Mouse (Mus musculus) spleen, adult 2 months (tissue): Measurements from ENCODE around the gene Cdh20. TPM values are rescaled to one million over a fixed set of nuclear protein-coding genes. Genes with fewer than 3 reads are reported as not detected.
A peak's percentile ranks its signal among the peaks of the same experiment; 100 is the strongest.

Source experiments
- DNase-seq, 2 experiments: peaks; one replicate each; pipeline versions ENCODE4 v3.0.0 to v3.0.0-alpha.2; 2012 to 2021; ENCODE audit warnings: low spot score in 2 of 2, low read depth in 1 of 2
- H3K27ac ChIP-seq: fragments of 200-500 bp; 2 replicates; pipeline ENCODE4 v1.5.1; 2012; ENCODE audit warnings: low read length, inconsistent platforms; ENCODE audit not compliant: insufficient read depth
- H3K27me3 ChIP-seq: fragments of 200-500 bp; 2 replicates; pipeline ENCODE4 v1.6.1; 2012; ENCODE audit warnings: mild to moderate bottlenecking, moderate library complexity, low read length, inconsistent platforms; ENCODE audit not compliant: control insufficient read depth, insufficient read depth
- H3K36me3 ChIP-seq: fragments of 200-500 bp; 2 replicates; pipeline ENCODE4 v1.6.1; 2012; ENCODE audit warnings: mild to moderate bottlenecking, low read length, inconsistent platforms; ENCODE audit not compliant: control insufficient read depth, insufficient read depth
- H3K4me1 ChIP-seq: fragments of 200-500 bp; 2 replicates; pipeline ENCODE4 v1.6.1; 2011; ENCODE audit warnings: inconsistent platforms; ENCODE audit not compliant: control insufficient read depth, insufficient read depth, insufficient read length
- H3K4me3 ChIP-seq: fragments of 200-500 bp; 2 replicates; pipeline ENCODE4 v1.5.1; 2011; ENCODE audit warnings: mild to moderate bottlenecking, inconsistent platforms; ENCODE audit not compliant: insufficient read depth, insufficient read length; ENCODE audit errors: extremely low read depth
- CTCF ChIP-seq: fragments of 200-500 bp; IDR thresholded peaks from 2 replicates; pipeline ENCODE4 v1.5.1; 2011; ENCODE audit warnings: mild to moderate bottlenecking, inconsistent platforms; ENCODE audit not compliant: insufficient read depth, insufficient read length, insufficient replicate concordance; ENCODE audit errors: extremely low read depth
- POLR2A ChIP-seq: fragments of 200-500 bp; IDR thresholded peaks from 2 replicates; pipeline ENCODE4 v1.6.1; 2011; ENCODE audit warnings: low read depth, low read length, inconsistent platforms
- WGBS: fragments of 180-500 bp; shearing (Covaris S2); methylation state at CpG from one replicate; pipeline ENCODE4 v1.1.7; 2018; 5-methylcytosine and 5-hydroxymethylcytosine counted together
- polyA plus RNA-seq: library from polyadenylated mRNA; depleted of rRNA; stranded (reverse); fragments of >200 nt; gene quantifications from 2 replicates; pipeline ENCODE4 v1.2.3, GENCODE M21; 2012

The Cdh20 gene
- polyA plus RNA-seq, 1 experiment, result not detected

DNA sequence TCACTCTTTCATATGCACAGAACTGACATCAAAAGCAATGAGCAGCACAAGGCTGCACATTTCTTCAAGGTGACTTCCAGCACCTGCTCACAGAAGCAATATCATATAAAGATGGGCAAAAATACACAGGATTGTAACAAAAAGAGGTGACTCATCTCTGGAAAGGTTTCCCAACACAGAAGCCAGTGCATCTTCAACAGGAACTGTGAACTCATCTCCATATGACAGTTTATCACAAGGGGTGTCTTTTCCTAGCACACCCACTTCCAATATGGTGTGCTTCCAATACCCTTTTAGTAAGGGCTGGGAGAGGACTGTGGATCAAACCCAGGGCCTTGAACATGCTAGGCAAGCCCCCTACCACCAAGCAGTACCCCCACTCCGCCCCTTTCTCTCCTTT, 211.9 kb downstream of the Cdh20 start:
- DNase-seq, result no peak
- Histone ChIP-seq H3K4me3 (no peak overlapping the region), H3K27me3 (no peaks in the 10 kb centered on the region), H3K36me3 (no peaks in the 10 kb centered on the region), H3K27ac (no peak overlapping the region), H3K4me1 (no peaks in the 10 kb centered on the region)
- no peak for TF ChIP-seq CTCF
- TF ChIP-seq POLR2A, result no peak
- WGBS, result 85% methylated on average over 1 of the region's 1 CpGs

DNA sequence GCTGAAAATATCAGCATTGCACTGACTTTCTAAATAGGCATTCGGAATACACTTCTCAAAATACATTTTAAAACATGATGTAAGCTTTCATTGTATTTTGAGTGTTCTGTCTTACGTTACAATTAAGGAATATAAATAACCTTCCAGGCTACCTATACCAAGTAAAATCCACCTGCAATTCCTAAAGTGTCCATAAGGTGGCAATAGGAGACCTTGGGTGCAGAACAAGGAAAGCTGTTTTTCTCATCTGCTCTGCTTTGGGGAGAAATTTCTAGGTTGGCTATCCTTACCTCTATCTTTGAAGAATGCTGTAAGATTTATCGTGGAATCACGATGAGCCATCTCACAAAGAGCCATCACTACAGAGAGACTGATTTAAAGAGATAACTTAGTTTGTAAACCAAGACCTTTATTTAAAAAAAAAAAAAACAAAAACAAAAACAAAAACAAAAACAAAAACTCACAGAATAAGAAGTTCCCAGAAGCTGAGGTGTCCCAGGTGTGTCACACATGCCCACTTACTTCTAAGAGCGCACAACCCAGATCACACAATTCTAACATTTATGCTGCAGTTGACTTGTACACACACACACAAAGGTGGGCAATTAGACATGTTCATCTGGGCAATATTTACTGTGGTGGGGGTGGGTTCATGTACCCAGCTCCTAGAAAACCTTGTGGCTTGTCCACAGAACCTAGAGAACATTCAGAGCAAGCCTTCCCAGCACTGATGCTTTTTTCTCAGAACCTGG, 218.1 kb downstream of the Cdh20 start:
- Histone ChIP-seq H3K4me1 (no peaks in the 10 kb centered on the region), H3K4me3 (no peak overlapping the region), H3K27ac (no peak overlapping the region), H3K27me3 (no peaks in the 10 kb centered on the region), H3K36me3 (no peaks in the 10 kb centered on the region)
- WGBS, result 33% methylated on average over 5 of the region's 5 CpGs
- DNase-seq, result peak in 1 of 2 experiments; percentile 12
- TF ChIP-seq CTCF, result 0 out of 2 replicates have a peak, but pooled peaks have one; percentile 1
- no peak for TF ChIP-seq POLR2A

DNA sequence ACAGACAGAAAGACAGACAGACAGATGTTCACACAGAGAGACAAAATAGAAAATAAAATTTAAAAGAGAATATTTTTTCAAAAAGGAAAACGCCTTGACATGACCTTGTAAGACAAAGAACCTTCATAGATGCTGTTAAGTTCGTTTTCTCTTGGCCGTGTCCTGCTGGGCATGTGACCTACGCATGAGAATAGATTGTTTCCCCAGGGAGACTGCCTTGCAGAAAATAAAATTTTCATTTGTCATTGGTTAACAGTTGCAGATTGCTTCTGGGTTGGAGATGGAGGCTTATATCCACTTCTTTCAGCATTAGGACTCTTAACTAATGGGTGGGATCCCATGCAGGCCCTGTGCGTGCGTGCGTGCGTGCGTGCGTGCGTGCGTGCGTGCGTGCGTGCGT, 219.2 kb downstream of the Cdh20 start:
- H3K4me3 ChIP-seq, result no peak overlapping the region
- WGBS, result 85% methylated on average over 16 of the region's 16 CpGs

DNA sequence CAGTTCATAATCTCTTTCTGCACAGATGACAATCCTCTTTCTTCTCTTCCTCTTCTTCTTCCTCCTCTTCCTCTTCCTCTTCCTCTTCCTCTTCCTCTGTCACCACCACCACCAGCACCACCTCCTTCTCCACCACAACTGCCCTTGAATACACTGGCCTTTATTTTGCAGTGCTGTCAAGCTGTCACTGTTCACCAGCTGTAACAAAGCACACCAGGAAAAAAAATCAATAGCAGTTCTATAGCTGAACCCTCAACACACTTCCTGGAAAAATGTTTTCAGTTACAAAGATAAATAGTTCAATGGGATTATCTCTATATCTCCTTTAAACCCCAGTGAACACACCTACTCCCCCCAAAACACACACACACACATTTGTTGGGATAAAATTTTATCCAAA, 224.1 kb downstream of the Cdh20 start:
- 0 out of 2 replicates have a peak, but pooled peaks cover 2% of the 10 kb centered on the region for H3K4me1 ChIP-seq
- TF ChIP-seq POLR2A (no peak), CTCF (no peak)
- no peaks in the 10 kb centered on the region for H3K36me3 ChIP-seq
- no peak for DNase-seq
- no peak overlapping the region for H3K27ac ChIP-seq
- H3K4me3 ChIP-seq, result no peak overlapping the region
- H3K27me3 ChIP-seq, result peaks cover 2% of the 10 kb centered on the region; the same call in 1 of the 2 replicates

More for the DNA sequence above, 219.2 kb downstream of the Cdh20 start:
- H3K36me3 ChIP-seq, result no peaks in the 10 kb centered on the region
- TF ChIP-seq POLR2A (no peak), CTCF (no peak)
- no peaks in the 10 kb centered on the region for H3K27me3 ChIP-seq
- no peak overlapping the region for H3K27ac ChIP-seq
- no peak for DNase-seq
- no peaks in the 10 kb centered on the region for H3K4me1 ChIP-seq

DNA sequence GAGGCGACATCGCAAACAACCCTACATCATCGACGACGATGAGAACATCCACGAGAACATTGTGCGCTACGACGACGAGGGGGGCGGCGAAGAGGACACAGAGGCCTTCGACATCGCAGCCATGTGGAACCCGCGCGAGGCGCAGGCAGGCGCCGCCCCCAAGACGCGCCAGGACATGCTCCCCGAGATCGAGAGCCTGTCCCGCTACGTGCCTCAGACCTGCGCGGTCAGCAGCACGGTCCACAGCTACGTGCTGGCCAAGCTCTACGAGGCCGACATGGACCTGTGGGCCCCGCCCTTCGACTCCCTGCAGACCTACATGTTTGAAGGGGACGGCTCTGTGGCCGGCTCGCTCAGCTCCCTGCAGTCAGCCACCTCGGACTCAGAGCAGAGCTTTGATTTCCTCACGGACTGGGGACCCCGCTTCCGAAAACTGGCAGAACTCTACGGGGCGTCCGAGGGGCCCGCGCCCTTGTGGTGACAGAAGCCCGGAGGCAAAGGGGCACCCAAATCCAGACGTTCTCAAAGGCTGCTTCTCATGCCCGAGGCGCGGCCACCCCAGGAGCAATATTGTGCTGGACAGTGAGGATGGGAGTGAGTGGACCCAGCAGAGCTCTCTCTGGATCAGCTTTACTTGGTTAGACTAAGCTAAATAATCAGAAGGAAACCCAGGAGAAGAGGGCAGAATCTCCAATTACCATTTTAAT, 225.7 kb downstream of the Cdh20 start:
- Histone ChIP-seq H3K36me3 (no peaks in the 10 kb centered on the region), H3K27ac (no peak overlapping the region), H3K4me3 (no peak overlapping the region), H3K27me3 (peaks cover 2% of the 10 kb centered on the region; the same call in 1 of the 2 replicates), H3K4me1 (0 out of 2 replicates have a peak, but pooled peaks cover 2% of the 10 kb centered on the region)
- DNase-seq, result no peak
- no peak for TF ChIP-seq CTCF
- TF ChIP-seq POLR2A, result no peak
- 22% methylated on average over 51 of the region's 51 CpGs for WGBS

DNA sequence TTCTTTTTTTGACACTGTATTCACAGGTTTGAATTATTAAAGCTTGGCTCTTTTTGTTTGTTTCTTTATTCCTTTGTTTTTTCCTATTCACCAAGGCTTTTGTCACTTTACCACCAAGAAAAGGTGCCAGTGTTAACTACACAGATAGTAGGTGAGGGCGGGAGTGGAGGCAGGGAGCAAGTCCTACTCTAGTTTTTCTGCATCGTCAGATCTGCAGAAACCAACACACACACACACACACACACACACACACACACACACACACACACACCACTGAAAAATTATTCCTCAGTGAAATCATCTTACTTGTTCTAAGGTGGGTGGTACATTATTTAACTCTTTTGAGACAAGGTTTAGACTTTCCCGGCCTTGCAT, 226.3 kb downstream of the Cdh20 start:
- no peak overlapping the region for H3K27ac ChIP-seq
- DNase-seq, result no peak
- no peaks in the 10 kb centered on the region for H3K36me3 ChIP-seq
- H3K4me3 ChIP-seq, result no peak overlapping the region; the same call in 1 of the 2 replicates
- 0 out of 2 replicates have a peak, but pooled peaks cover 2% of the 10 kb centered on the region for H3K4me1 ChIP-seq
- H3K27me3 ChIP-seq, result peaks cover 2% of the 10 kb centered on the region; the same call in 1 of the 2 replicates
- TF ChIP-seq CTCF (no peak), POLR2A (no peak)
- WGBS, result 68% methylated on average over 3 of the region's 3 CpGs
